Mouse (Mus musculus) brain, embryonic 14.5 days (tissue): ENCODE measurements at regions not wholly inside any gene's neighbourhood (a gene's known extent, or its start where the extent isn't known, plus 50 kb on each side); places are given as distances from the start of the nearest gene placed in this dataset.

Experiments
- DNase-seq: peaks from one replicate; pipeline ENCODE4 v3.0.0-alpha.2; 2011; ENCODE audit warnings: low read depth
- CTCF ChIP-seq: fragments of 200-500 bp; IDR thresholded peaks from 2 replicates; pipeline ENCODE4 v1.5.1; 2012; ENCODE audit warnings: inconsistent platforms, mild to moderate bottlenecking, moderate library complexity, borderline replicate concordance; ENCODE audit not compliant: insufficient read depth, insufficient read length; ENCODE audit errors: extremely low read depth
- POLR2A ChIP-seq: fragments of 200-500 bp; IDR thresholded peaks from 2 replicates; pipeline ENCODE4 v1.6.1; 2012; ENCODE audit warnings: mild to moderate bottlenecking, inconsistent platforms, borderline replicate concordance; ENCODE audit not compliant: poor library complexity, insufficient read depth, insufficient read length, severe bottlenecking; ENCODE audit errors: extremely low read depth

GRCm38 (mm10) chr4:33663616-33664473 lies 260.5 kb upstream of the Cnr1 start:
- DNase-seq: peak; percentile 72
- TF ChIP-seq POLR2A (no peak), CTCF (no peak)

DNA sequence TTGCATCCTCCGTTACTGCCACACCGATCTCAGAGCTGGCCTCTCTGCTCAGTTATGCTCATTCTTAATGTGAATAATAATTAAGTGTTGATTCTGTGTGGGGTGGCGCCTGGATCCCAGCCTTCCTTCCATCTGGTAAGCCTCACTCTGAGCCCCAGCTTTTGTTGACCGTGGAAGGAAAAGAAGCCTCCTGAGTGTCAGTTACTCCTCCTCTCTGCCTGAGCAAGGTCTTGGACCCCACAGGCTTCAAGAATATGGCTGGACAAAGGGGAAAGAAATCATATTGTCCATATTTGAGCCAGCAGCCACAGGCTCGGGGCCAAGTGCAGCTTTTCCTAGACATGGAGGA lies 259.9 kb upstream of the Cnr1 start:
- peak; percentile 51 for DNase-seq
- TF ChIP-seq POLR2A: no peak
- no peak for TF ChIP-seq CTCF

DNA sequence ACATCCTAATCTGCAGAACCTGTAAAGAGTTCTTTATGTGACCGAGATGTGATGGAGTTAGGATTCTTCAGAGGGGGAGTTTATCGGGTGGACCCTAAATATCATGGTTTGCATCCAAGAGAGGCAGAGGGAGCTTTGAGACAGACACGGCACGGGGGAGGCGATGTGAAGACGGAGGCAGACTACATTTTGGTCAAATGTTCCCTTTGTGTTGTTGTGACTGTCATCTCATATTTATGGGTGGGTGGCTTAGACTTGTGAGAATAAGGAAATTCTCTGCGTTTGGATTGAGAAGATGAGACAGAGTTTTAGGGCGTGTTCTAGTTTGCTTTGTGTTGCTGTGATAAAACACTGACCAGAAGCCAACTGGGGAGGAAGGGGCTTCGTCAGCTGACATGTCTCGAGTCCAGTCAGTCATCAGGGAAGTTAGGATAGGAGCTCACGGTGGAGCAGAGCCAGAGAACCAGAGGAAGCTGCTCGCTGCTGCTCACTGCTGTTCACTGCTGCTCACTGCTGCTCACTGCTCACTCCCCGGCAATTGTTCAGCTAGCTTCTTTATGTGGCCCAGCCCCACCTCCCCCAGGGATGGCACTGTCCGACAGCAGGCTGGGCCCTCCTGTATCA lies 259.0 kb upstream of the Cnr1 start:
- TF ChIP-seq POLR2A (no peak), CTCF (peak; percentile 7; the same call in 1 of the 2 replicates)

GRCm38 (mm10) chr4:33668431-33668830 lies 256.0 kb upstream of the Cnr1 start:
- no peak for DNase-seq
- no peak for TF ChIP-seq POLR2A

More for the DNA sequence above, 259.0 kb upstream of the Cnr1 start:
- DNase-seq: no peak

DNA sequence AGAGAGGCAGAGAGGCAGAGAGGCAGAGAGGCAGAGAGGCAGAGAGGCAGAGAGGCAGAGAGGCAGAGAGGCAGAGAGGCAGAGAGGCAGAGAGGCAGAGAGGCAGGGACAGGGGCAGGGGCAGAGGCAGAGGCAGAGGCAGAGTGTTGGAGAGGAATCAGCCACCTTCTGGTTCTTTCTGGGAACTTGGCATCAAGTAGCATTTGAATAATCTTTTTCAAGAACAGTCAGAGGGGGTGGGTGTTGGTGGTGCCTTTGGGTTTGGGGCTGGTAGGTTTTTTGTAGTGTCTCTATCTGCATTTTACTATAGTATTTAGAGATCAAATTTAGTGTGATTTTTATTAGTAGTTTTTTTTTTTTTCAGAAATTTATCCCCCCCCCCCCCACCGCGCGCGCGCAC lies 249.3 kb upstream of the Cnr1 start:
- DNase-seq: no peak
- TF ChIP-seq CTCF (no peak), POLR2A (no peak)

GRCm38 (mm10) chr4:33679351-33679750 lies 245.0 kb upstream of the Cnr1 start:
- DNase-seq: no peak
- TF ChIP-seq CTCF: no peak
- TF ChIP-seq POLR2A: no peak

DNA sequence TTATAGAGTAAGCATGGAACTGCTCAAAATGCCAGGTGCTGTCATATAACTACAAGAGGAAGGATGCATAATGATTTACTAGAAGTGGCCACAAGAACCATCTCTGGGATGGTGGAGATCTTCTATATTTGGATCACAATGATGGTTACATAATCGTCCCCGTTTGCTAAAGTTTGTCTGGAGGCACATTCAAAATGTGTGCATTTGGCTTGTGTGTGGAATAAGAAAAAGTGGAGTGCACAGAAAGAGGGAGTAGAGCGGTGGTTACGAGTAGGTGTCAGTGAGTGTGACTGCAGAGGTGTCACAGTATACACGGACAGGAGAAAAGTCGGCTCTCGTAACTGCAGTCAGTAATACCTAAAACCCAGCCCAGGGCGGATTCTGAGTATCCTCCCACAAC lies 238.3 kb upstream of the Cnr1 start:
- DNase-seq: no peak
- TF ChIP-seq CTCF (no peak), POLR2A (no peak)

- peak; percentile 57 for DNase-seq
- TF ChIP-seq CTCF (no peak), POLR2A (no peak)
Measured at GRCm38 (mm10) chr4:33687434-33687833, 237.0 kb upstream of the Cnr1 start.

- no peak for TF ChIP-seq CTCF
- no peak for TF ChIP-seq POLR2A
- DNase-seq: peak; percentile 50
Measured at GRCm38 (mm10) chr4:33693441-33693840, 231.0 kb upstream of the Cnr1 start.

DNA sequence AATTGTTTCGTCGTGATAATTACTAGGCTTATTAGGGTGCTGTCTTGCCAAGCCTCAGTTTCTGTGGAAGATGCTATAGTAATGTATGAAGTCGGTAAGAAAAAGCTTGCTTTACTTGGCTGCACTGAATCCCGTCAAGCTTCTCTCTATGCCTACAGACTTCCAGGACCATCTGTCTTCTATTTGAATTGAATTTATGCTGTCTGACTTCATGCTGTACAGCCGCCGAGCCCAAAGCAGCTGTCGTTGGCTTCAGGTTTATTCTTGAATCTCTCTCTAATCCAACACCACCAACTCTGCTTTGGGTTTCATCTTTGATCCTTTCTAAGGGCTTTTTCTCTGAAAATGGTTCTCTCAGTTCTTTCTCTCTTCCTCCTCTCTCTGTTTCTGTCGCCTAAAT lies 227.4 kb upstream of the Cnr1 start:
- TF ChIP-seq POLR2A (no peak), CTCF (no peak)
- DNase-seq: peak; percentile 78

- DNase-seq: peak; percentile 83
- TF ChIP-seq POLR2A (no peak), CTCF (no peak)
Measured at GRCm38 (mm10) chr4:33702028-33702666, 222.2 kb upstream of the Cnr1 start.

GRCm38 (mm10) chr4:33705722-33706121 lies 218.7 kb upstream of the Cnr1 start:
- TF ChIP-seq CTCF (no peak), POLR2A (no peak)
- no peak for DNase-seq

DNA sequence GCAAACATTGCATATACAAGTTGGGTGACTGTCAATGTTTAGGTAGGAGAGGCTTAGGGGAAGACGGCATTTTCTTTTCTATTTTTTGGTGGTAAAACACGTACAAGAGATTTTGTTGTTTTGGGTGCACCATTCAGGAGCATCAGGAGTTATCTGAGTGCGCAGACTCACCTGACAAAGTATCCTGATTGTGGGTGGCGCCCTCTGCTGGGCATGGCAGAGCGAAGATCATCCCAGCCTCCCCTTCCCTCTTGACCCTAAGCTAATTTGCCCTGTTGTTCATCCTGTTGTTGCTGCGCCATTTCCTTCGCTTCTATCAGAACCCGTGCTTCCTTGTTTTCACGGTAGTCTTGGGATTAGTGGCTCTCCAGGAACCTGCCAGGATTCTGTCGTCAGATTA lies 217.6 kb upstream of the Cnr1 start:
- DNase-seq: no peak
- TF ChIP-seq POLR2A: no peak
- peak; percentile 35; the same call in 1 of the 2 replicates for TF ChIP-seq CTCF
